Mouse (Mus musculus) urinary bladder, postnatal 10 days (tissue): ENCODE data around the gene Tmem181a.
"Not testable (repeated sequence)": the region's sequence is repeated elsewhere in the genome, so short reads cannot be mapped to it uniquely, and the experiment has no call there.

Experiments
- DNase-seq: peaks from one replicate; pipeline ENCODE4 v3.0.0; 2022; ENCODE audit warnings: low spot score

Tmem181a gene

DNA sequence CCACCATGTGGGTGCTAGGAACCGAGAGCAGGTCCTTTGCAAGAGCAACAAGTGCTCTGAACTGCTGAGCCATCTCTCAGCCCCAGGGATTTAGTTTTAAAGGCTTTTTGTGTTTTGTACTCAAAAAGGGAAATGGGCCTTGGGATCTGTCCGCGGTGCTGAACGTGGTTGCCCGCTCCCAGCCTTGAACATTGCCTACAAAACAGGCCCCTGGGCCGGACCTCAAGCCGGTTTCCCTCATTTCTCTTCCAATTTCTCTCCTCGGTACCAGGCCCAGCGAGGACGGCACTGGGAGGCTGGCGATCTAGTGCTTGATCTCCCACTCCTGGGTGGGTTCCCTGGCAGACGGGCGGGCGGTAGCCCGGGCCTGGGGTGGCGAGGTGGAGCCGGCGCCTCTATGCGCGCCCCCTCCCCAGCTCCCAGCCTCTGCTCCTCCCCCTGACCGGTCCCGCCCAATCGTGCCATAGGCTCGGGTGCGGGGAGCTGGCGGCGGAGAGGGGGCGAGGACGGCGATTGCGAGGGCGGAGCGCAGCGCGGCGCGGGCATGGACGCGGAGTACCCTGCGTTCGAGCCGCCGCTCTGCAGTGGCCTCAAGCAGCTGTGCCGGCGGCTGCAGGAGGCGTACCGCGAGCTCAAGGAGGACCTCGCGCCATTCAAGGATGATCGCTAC is at the start of gene Tmem181a:
TSS of gene Tmem181a (plus strand) at position 461 of the 670 bp plus-strand sequence.
- DNase-seq, result not testable (repeated sequence)

DNA sequence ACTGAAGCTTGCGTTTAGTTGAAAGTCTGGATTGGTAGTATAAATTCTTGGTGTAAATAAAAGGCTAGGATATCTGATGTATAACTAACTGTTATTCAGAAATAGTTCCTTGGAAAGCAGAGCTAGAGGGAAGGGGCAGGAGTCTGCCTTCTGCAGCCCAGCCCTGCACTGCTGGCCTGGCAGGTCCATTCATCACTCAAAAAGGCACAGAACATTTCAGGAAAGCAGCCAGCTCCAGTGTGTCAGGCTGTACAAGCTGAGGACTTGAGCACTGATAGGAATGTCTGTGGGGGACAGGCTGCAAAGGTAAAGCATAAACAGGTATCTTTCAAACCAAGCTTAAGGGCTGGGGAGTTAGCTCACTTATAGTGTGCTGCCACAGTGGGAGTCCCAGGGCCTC is 44.9 kb upstream of the Tmem181a start:
- DNase-seq, result no peak

DNA sequence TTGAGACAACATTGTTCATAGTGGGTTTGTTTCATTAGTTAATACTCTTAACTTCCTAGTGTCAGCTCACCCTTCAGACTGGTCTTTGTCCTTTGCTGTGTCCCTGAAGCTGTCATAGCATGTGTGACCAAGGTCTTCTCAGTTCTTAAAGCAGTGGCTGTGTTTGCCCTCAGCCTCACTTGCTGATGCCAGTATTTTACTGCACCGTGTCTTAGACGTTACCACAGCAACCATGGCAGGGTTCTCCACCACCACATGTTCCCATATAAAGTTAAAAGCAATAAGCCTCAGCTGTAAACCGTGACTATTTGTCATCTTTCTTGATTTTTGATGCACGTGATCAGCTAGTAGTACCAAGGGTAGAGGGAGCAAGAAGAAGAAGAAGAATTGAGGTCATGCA is 41.0 kb upstream of the Tmem181a start:
- no peak for DNase-seq

DNA sequence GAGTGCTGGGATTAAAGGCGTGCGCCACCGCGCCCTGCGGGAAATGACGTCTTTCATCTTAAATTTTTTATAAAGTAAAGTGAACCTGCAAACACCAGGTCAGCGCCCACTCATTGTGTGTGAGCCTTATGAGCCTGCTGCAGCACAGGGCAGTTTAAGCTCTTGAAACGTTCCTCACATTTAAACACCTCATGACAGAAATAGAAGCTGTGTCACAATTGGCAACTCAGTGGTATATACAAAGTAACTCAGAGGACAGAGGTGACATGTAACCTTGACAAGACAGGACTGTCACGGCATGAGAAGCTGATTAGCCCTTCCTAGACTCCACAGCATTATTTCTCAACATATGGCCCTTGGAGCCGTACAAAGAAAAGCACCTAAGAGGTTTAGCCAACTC is 40.1 kb upstream of the Tmem181a start:
- DNase-seq, result no peak

DNA sequence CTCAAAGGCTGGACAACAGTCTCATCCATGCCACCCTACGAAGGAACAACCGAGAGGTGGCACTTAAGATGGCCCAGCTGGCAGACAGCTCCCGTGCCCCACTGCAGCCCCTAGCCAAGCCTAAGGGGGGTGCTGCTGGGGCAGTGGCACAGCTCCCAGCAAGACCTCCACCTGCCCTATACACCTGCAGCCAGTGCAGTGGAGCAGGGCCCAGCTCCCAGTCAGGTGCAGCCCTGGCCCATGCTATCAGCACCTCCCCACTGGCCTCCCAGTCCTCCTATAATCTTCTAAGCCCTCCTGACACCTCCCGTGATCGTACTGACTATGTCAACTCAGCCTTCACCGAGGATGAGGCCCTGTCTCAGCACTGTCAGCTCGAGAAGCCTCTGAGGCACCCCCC is 24.0 kb upstream of the Tmem181a start:
- not testable (repeated sequence) for DNase-seq

DNA sequence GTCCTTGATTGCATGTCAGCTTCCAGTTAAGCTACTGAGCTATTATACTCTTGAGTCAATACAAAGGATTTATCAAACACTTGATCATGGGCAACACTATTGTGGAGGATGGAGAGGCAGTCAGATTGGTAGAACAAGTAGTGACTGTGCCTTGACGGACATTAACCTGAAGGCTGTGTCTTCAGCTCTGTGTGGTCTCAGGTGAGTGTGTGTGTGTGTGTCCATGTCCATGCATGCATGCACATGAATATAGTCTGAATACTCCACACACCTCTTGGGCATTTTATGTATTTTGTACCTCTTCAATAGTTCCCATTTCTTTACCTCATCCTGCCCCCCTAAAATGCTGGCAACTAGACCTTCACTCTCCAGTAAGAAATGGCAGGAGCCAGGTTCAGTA is 5.4 kb upstream of the Tmem181a start:
- DNase-seq, result not testable (repeated sequence)

DNA sequence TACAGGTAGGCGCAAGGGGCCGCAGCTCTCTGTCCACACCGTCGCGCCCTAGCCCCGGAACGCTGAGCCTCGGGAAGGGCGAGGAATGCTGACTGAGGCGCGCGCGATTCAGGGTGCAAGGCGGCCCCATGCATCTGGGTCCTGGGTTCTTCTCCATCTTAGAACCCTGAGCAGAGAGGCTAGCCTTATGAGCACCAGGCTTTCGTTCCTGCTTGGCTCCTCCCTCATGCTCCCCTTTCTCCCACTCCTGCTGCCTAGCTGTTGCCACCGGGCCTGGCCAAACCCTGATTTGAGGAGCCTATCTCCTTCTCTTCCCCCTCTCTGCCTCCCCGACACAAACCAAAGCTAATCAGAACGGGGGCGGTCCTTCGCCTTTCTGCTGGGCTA is 403 bp downstream of the Tmem181a start:
- not testable (repeated sequence) for DNase-seq

DNA sequence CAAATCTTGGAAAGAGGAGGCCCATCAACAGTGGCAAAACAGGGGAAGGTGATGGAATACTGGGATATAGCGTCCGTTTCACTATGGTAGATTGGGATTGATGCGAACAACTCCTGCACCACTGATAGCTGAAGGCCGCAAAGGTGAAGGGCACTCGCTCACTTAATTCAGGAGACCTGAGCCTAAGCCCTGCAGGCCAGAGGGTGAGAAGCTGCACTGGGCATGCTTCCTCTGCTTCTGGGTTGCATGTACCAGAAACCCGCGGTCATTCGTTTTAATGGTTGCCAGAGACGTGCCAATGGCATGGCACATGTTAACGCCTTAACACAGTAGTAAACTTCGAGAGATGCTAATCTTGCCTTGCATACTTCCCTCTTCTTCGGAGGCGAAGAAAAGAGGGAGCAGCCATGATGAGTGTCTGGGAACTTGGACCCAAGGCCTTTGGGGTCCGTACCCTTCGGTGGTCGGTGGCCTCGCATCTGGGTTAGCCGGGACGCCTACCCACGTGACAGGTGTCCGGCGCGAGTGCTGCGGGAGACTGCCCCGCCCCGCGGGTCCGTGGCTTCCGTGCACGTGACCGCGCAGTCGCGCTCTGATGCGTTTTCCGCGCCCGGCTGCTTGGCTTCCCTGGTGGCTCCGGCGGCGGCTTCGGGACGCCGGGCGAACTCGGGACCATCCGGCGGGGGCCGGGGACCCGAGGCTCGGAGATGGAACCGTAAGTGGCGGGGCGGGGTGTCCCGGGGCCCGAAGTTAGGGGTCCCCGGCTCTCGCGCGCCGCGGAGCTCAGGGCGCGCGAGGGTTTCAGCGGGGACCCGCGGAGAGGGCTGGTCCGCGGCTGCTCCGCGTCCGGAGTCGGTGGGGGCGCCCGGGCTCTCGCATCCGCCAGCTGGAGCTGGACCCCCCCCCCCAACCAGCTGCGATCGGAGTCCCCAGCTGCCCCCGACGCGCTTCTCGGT is 13.5 kb downstream of the Tmem181a start:
- DNase-seq, result not testable (repeated sequence)

DNA sequence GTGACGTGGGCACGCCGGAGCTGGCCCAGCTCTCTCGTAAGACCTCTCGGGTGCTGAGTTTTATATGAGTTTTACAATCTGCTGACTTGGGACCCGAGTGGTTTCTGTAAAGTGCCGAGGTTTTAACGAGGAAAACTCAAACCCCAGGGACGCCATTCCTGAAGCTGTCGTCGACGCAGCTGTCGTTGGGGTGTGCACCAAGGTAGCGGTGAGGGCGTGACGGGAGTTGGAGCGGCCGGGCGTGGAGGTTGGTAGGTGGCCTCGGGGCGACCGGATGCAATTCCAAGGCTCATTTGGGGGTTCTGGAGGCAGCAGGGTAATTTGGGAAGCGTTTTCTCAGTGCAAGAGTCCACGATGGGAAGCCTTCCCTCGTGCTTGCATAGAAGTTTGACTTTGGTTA is 14.2 kb downstream of the Tmem181a start:
- not testable (repeated sequence) for DNase-seq

DNA sequence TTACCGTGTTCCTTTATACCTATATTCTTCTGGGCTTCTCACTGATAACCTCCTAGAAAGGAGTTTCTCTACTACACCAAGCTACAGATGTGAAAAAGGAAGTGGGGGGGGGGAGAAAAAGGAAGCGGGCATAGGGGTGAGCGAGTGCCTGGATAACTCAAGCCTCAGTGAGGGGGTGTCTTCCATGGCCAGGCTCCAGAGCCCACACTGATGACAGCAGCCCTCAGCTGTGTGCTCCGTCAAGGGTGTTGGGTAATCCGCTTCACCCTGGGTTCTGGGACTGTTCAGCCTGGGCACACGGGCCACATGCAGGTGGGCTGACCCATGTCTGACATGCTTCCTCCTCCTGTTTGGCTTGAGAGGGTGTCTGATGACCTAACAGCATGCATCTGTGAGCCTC is 15.3 kb downstream of the Tmem181a start:
- not testable (repeated sequence) for DNase-seq

DNA sequence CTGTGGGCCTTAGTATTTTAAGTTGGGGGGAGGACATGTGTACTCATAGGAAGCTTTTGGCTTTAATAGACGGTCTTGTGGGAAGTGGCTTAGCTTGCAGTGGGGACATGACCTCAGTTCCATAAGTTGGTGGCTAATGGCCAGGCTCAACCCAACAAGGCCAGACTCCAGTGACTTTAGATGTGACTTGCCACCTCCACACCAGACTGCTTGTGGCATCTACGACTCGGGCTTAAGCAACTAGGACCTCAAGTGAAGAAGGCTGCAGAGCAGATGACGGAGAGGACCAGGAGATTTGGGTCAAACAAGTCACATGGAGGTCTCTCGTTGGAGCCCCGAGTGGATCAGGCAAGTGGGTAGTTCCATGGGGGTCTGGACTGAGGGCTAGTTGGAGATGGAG is 18.0 kb downstream of the Tmem181a start:
- not testable (repeated sequence) for DNase-seq

DNA sequence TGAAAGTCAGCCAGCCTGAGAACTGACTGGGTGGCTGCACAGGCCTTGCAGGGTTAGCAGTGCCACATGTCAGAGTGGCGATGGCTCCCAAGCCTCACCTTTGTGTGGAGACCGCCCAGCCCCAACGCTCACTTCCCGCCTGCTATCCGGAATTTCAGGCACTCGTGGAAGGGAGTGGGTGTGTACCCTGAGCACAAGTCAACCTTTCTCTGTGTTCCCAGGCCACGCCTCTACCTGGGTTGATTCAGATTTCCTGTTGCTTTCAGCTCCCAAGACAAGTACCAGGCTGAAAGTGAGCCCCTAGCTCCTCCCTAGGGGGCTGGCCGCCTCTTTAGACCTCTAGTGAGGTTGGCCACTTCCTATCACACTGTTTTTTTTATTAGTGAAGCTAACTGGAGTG is 22.5 kb downstream of the Tmem181a start:
- not testable (repeated sequence) for DNase-seq

DNA sequence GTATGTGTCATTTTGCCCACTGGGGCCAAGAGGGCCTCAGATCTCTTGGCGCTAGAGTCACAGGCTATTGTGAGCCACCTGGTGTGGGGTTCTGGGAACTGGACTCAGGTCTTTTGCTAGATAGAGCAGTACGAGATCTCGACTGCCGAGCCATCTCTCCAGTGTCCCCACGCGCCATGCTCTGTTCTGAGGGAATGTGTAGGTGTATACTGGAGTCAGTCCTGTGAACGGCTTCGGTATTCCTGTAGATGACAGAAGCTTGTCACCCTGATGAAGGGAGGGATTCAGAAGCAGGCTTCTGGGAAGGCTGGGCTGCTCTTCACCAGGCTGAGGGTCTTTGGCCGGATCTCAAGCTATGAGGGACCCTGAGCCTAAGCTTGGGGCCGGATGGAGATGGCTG is 23.1 kb downstream of the Tmem181a start:
- DNase-seq, result not testable (repeated sequence)

DNA sequence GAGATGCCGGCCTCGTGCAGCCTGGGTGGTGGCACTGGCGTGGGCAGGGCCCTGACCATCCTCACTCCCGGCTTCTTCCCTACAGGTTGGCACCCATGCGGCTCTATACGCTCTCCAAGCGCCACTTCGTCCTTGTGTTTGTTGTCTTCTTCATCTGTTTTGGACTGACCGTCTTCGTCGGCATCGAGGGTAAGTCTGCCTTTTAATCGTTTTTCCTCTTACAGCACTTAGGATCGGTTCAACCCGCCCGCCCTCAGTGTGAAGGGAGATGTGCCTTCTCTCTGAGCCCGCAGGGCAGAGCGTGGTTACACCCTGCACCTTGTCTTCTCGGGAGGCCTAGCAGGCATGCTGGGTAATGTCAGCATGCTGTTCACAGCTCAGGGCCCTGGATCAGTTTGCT is 23.9 kb downstream of the Tmem181a start:
- not testable (repeated sequence) for DNase-seq

DNA sequence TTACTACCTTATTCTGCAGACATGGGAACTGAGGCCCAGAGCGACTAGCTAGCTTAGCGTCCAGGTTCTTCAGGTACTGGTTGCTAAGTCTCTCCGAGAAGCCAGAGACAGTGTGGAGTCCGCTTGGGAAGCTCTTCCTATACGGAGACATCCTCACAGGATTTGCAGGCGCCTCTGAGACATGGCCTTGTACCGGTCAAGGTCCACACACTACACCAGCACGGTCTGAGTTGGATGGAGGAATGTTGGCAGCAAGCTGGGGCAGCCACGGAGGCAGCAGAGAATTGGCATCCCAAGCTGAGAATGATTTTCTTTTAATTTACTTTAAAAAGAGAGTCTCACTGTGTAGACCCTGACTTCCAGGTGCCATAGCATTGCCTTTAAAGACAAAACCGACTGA is 26.5 kb downstream of the Tmem181a start:
- DNase-seq, result not testable (repeated sequence)

DNA sequence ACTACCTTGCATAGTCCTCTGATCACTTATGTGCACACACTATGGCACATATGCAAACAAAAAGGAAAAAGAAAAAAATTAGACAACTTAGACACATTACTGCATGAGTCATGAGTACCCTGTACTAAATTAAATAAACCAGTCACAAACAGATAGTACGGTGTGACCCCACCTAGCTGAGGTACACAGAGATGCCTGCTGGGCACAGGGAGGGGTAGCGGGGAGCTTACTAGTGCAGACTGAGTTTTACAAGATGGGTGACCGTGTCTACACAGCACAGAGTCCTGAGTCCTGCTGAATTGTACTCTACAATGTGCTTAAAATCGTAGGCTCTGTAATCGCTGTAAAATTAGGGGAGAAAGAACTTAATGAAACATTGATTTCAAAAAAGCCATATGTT is 29.5 kb downstream of the Tmem181a start:
- not testable (repeated sequence) for DNase-seq

DNA sequence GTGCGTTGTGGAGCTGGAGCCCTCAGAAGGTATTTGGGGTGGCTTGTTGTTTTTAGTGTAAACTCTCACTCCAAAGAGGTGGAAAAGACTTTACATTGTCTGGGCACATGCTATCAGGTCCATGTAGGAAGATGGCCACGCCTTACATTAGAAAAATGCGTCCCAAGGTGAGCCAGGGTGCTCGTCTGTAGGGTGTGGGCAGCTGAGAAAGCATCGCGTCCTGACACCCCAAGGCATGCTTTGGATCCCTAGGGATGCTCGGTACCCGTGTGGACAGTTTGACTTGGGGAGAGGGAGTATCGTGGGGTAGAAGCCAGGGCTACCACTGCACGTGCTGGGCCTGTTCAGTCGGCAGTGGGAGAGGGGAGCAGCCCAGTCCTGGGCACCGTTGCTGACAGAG is 32.4 kb downstream of the Tmem181a start:
- DNase-seq, result not testable (repeated sequence)

DNA sequence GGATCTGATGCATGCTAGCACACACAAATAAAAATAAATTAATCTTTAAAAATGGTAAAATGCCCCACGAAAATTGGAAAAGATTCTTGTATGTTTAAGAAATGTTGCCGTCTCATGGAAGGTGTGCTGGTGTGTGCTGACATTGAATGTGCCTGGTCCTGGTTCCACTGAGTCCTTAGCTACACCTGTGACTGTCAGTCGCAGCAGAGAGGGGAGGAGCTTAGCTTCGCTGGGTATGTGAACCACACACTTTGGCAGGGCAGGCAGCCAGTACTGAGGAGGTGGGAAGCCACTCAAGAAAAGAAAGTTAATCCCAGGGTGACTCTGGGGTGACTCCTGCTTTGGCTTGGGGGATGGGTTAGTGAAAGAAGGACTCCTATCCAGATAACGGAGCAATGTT is 37.2 kb downstream of the Tmem181a start:
- DNase-seq, result not testable (repeated sequence)

DNA sequence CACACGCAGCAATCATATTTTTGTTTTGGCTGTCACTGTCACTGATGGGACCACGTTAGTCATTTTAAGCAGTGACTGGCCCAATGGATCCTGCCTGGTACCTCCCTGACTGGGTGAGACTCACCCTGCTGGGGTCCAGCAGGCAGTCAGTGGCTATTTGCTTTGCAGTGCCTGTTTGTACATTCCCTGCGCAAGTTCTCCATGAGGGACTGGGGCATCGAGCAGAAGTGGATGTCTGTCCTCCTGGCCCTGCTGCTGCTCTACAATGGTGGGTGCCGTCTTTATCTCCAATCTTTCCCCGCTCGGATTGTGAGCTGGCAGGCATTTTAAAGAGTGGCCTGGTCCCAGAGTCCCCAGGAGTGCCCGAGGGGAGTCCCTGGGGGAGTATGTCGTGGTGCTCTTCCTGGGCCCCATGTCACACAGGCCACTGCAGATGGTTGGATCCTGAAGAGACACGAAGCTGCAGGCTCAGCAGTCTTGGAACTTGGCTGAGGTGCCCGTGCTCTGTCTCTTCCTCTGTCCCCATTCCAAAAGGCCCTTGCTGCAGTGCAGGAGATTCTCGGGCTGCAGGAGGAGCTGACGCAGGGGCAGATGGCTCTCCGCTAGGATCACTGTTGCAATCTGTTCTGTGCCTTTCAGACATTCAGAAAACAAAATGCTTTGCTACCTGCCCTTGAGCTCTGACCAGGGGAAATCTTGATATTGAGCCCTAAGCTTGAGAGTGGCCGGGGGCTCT is 40.6 kb downstream of the Tmem181a start:
- not testable (repeated sequence) for DNase-seq

DNA sequence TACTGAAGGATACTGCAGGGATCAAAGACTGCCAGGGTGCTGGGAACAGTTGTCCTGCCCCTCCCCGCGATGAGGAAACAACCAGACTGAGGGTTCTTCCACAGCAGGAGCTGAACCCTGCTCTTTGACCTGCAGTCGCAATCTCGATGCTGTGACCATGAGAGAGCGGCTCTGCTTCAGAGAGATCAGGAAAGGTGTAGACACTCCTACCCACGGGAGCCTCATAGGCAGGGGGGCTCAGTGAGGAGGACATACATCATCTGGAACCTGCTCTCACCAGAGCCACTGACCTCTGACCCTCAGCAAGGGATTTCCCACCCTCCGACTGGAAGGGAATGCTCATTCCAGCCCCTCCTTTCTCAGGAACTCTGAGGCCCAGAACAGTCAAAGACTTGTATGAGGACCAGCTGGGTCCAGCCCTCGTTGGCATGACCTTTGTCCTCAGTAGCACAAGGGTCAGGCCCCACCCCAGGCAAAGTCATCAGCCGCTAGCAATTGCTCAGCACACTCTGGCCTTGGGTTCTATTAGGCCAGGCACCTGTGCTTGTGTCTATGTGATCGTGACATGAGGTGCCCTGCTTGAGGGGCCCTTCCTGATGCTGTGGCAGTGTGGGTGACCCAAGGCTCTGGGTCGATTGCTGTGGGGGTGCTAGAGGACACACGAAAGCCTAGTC is 43.7 kb downstream of the Tmem181a start:
- DNase-seq, result not testable (repeated sequence)

DNA sequence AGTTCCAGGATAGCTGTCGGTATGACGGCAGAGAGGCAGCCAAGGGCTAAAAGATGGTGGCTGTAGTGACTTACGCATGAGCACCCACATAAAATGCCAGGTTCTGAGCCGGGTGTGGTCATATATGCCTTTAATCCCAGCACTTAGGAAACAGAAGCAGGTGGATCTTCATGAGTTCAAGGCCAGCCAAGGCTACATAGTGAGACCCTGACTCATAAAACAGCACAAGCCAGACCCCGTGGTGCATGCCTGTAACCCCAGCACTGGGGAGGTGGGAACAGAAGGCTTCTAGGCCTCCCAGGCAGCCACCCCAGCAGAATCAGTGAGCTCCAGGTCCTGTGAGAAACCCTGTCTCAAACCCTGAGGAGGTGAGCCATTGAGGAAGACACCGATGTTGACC is 48.2 kb downstream of the Tmem181a start:
- not testable (repeated sequence) for DNase-seq
